Mouse (Mus musculus): ENCODE results near the gene Camk1d. TPM values are rescaled to one million over a fixed set of nuclear protein-coding genes. Genes with fewer than 3 reads are reported as not detected.

The Camk1d gene
- 100 to 1,000 TPM; 118 to 141 TPM for total RNA-seq (2021)
- long read RNA-seq, experiment 1, full-length matches to known transcripts: 1 of 30 reads
- long read RNA-seq, experiment 1, partial matches to known transcripts: 3 of 30 reads
- long read RNA-seq, experiment 1, other reads (novel, unspliced or antisense): 26 of 30 reads
- long read RNA-seq, experiment 2, full-length matches to known transcripts: 5 of 30 reads
- long read RNA-seq, experiment 2, partial matches to known transcripts: 0 of 30 reads
- long read RNA-seq, experiment 2, other reads (novel, unspliced or antisense): 25 of 30 reads

DNA sequence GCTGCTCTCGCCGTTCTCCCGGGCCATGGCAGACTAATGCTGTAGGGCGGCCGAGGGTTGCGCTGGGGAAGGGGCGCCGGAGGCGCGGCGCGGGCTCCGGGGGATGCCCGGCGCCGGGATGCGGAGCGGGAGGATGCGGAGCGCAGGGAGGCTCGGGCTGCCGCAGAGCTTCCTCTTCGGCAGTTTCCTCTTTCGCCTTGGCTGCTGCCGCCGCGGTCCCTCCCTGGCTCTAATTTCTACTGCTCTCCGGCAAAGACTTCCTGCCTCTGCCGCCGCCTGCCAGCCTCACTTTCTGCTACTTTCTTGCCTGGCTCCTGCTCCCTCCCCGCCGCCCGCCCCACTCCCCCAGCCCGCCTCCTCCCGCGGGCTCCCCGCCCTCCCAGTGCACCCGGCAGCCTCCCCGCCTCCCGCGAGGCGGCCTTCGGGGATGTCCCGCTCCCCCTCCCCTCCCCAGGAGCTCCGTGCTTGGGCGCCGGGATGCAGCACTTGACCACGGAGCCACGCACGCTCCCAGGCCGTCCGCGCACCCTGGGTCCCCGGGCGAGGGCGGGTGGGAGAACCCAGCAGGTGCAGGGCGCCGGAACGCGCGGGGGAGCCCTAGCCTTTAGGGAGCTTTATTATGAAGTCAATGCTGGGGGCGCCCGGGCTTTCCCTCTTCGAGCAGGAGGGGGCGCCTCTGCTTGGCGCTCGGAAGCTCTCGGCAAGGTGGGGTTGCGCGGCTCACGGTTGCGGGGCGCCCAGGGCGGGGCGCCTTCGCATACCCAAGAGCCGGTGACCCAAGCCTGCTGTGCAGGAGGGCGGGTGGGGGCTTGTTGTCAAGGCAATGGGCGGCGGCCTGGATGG lies at the start of gene Camk1d:
Gene Camk1d (minus strand): TSS at position 305 of the 843 bp plus-strand sequence.
- DNase-seq (ENCODE audit: low spot score in 2 of 2): peak; percentile 70 to 82

DNA sequence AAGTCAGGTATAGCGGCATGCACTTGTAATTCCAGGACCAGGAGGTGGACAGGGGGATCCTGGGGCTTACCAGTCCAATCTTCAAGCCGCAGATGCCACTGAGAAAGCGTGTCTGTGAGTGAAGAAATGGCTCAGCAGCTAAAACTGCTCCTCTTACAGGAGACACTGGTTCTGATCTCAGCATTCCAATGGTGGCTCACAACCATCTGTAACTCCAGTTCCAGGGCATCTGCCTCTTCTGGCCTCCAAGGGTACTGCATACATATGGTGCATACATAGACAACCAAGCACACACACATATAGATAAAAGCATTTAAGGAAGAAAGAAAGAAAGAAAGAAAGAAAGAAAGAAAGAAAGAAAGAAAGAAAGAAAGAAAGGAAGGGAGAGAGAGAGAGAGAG lies 47.7 kb upstream of the Camk1d start:
- DNase-seq (ENCODE audit: low spot score in 2 of 2): no peak

DNA sequence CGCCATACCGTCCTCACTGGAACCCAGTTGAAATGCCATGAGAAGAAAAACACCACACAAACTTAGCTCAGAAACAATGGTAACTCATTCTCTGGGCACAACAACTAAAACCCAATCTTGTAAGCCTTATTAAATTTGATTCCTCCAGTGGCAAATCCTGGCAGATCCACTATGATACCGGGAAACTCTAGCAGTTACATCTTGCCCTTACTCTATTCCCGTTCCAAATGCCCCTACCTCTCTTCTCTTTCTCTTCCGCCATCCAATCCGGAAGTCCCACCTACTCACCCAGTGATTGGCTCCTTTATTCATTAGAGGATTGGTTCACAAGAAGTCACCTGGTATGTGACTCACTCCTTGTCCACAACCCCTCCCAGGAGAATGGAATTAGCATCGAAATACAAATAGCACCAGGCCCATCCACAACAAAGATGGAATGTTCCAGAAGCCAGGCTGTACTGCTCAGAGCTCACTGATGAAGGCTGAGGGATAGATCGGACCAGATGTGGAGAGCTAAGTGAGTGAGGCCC lies 46.2 kb upstream of the Camk1d start:
- DNase-seq (ENCODE audit: low spot score in 2 of 2): no peak

DNA sequence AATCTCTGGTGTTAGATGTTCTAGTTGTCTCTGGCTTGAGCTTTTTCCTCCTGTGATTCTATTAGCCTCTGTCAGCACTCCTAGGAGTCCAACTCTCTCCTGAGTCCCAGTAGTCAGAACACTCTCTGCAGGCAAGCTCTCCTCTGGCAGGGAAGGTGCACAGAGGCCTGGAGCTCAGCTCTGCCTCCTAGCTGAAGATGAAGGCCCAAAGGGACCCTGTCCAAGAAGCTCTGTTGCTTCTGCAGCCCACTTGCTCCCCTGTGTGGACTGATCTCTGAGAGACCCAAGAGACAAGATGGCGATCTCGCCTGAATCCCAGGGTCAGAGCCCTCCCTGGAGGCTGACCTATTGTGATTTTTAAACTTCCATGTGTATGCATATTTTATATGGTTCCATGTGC lies 44.3 kb upstream of the Camk1d start:
- no peak for DNase-seq (ENCODE audit: low spot score in 2 of 2)

DNA sequence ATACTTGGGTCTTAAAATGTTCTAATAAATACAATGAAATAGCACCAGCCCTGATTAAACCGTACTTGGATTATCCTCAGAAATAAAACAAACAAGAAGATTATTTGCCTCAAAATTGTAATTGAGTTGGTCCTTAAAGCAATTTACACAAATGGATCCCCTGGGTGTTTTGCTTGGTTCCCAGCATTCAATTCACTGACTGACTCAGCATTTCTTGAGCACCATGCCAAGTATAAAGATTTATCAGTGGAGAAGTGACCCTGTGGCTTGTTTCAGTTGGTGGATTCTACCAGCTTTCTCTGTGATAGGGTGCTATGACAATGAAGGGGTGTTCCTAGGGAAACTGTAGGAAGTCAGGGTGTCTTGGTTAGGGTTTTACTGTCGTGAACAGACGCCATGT lies 36.6 kb upstream of the Camk1d start:
- no peak for DNase-seq (ENCODE audit: low spot score in 2 of 2)

DNA sequence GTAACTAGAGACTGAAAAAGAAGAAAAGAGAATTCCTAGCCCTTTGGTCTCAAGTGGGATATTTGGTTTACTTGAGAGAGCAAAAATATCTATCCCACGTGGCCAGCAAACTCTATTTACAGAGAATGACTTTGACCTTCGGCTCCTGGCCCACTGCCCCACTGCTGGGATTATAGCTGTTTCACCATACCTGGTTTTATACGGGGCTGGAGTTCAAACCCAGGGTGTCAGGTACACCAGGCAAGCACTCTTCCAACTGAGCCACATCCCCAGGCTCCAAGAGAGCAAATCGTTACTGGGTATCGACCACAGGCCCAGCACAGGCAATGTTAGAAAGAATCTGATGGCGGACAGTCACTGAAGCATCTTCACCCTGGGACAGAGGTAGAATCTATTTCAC lies 34.9 kb upstream of the Camk1d start:
- DNase-seq (ENCODE audit: low spot score in 2 of 2): no peak

DNA sequence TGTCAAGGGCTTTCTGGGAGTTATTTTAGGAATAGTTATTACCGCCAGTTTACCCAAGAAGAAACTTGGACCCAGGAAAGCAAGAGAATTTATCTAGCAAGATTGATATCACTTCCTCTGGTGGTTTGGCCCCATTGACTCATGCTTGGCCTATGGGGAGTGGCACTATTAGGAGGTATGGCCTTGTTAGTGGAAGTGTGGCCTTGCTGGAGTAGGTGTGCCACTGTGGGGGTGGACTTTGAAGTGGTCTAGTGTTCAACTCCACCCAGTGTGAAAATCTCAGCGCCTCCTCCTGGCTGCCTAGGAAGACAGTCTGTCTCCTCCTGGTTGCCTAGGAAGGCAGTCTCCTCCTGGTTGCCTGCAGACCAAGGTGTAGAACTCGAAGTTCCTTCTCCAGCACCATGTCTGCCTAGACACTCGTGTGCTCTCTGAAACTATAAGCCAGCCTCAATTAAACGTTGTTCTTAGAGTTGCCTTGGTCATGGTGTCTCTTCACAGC lies 33.3 kb upstream of the Camk1d start:
- no peak for DNase-seq (ENCODE audit: low spot score in 2 of 2)

DNA sequence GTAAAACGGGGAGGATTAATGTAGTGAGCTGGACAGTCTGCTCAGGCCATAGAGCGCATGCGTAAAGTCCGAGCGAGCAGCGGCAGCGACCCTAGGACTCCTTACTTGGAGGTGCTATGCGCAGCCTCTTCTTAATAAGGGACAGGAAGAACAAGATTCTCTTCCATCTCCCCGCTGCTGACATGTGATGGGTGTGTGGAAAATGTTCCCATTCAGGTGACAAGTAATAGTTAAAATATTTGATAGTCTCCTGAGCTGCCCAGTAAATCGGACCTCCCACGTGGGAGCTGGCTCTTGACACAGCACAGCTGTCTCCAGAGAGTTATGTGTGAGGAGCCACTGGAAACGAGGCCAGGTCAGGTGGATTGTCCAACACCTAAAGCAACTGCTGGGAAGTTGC lies 32.2 kb upstream of the Camk1d start:
- DNase-seq (ENCODE audit: low spot score in 2 of 2): no peak

DNA sequence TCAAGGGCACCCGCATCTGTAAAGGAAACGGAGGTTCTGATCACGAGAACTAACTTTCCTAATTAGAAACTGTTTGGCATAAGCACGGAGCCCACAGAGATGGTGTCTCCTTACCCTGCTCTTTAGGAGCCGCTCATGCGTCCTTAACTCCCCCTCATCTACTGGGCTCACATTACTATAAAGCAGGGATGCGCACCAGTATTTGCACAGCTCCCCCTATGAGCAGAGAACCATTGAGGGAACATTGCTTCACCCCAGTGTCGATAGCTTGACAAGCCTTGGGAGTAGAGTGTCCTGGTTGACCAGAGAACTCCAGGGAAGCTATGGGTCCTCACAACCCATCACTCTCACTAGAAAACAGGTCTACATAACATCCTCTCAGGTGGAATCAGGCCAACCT lies 29.6 kb upstream of the Camk1d start:
- no peak for DNase-seq (ENCODE audit: low spot score in 2 of 2)

DNA sequence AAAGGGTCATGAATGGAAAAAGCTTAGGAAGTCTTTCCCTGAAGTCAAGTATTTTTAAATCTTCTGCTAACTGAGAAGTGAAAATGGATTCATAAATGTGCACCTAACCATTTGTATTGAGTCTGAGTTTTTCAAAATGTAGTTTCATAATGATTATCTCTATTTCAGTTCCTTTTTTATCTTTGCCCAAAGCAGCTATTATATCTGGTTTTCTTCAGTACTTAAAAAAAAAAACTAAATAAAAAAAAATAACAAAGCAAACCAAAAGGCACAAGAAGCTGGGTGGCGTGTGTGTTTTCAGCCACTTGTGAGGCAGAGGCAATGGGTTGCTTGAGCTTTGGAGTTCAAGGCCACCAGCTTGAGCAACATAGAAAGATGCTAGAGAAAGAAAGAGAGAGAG lies 26.6 kb upstream of the Camk1d start:
- DNase-seq (ENCODE audit: low spot score in 2 of 2): no peak

DNA sequence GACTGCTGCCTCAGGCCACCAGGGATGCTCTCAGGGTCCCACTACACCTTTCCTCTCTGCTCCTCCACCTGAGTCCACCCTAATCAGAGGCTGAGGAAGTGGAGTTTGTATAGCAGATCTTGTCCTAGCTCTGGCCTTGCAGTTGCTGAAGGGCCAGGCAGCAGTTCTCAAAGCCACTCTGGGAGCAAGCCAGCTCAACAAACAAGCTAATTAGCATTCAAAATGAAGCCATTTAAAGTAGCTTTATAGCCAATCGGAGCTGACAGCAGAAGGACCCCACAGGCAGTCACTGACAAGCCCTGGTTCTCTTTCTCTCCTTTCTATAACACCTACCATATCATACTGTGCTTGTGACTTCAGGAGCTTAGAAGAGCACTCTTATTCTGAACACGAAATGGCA lies 21.6 kb upstream of the Camk1d start:
- no peak for DNase-seq (ENCODE audit: low spot score in 2 of 2)

DNA sequence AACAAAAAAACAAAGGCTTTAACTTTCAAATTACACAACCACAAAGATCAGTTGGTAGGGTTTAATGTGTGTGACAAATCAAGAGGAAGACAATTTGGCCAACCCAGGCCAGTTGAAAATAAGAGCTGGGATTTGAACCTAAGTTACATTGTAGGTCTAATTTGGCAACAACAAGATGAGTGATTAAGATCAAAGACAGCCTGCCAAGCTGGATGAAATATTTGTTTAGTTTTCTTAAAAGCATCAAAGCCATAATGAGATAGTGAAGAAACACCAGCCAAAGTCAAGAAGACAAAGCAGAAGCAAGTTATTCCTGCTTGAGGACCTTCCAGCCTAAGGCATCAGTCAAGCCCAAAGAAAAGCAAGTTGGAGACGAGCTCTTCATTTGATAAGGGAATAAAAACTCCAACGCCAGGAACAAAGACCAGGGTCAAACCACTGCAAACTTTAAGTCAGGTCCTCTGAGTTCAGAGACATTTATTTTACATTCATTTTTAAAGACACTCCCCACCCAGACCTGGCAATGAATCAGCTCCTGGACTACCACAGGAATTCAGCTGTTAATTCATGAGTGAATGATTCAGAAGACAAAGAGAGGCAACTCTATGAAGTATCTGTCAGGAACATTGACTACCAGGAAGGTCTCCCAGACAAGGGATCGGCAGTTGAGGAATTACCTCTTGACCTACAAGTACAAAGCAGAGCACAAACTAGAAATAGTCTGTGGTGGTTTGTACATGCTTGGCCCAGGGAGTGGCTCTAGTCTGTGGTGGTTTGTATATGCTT lies 19.2 kb upstream of the Camk1d start:
- no peak for DNase-seq (ENCODE audit: low spot score in 2 of 2)

DNA sequence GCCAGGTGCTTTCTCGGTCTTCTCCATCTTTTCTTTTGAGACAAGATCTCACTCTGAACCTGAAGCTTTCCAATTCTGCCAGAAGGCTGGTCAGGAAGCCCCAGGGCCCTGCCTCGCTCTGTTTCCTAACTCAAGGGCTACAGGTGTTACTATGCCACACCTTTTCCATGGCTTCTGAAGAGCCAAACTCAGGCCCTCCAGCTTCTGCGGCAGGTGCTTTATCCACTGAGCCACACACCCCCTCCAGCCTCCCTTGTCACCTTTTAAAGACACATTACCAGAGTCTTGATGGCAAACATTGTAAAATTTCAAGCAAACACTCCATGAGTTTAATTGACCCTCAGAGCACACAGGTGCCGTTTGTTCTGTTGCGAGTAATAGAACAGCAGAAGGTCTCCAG lies 17.7 kb upstream of the Camk1d start:
- DNase-seq (ENCODE audit: low spot score in 2 of 2): no peak

DNA sequence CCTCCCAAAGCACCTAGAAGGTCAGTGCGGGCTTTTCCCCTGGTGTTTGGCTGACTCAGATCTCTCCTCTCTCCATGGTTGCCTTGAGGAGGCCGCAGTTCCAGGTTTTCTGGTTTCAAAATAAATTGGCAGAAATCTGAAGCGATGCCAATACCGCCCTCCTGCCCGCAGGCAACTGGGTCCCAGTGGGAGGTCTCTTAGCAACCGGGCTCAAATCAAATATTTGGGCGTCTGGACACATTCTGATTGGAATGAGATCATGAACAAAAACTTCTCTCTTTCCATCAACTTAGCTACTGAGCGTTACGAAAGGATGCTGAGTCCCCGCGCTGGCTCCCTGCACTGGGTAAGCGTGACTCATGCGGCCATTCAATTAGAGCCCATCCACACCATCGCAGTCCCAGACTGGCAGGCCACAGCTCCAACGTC lies 16.1 kb upstream of the Camk1d start:
- DNase-seq (ENCODE audit: low spot score in 2 of 2): peak; percentile 39 to 50

DNA sequence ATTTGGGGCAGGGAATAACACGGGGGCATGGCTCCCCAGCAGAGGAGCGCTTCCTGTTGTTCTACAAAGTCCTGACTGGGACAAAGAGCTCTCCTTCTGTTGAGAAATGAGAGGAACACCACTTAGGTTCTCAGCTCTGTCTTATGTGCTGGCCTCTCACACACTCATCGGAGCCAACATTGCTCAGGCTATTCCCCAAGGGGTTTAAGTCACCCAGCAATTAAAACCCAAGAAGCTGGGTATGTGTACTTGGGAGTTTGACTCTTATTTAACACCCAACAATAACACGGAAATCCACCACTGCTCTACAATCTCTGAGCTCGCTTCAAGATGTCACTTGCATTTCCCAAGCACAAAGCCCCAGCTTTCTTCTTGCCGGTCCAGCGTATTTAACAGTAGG lies 15.6 kb upstream of the Camk1d start:
- no peak for DNase-seq (ENCODE audit: low spot score in 2 of 2)

DNA sequence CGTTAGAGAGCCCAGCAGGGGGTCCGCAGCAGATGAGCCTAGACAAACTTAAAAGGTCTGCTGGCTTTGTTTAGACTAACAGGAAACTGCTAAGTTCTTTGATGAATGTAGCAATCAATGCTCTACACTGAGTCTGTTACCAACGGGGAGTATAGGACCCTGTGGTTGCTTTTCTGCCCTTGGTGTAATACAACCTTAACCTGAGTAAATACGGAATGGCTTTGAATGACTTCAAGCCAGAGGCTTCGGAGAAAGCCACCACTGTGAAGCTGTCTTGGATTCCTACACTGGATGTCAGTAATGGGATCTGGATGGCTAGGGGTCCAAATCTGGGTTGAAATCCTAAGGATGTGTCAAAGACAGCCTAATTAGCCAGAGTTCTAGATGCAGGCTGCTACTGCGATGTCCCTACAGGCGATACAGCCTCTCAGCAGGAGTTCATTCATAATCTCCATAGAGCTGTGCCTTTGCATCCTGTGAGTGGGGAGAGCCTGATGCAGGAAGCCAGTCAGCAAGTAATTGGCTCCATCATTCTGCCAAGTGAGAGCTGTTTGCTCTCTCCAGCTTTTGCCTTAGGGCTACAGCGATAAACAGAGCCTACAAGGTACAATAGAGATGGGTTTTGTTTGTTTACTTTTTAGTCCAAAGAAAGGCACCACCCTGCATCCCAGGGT lies 10.8 kb upstream of the Camk1d start:
- no peak for DNase-seq (ENCODE audit: low spot score in 2 of 2)

DNA sequence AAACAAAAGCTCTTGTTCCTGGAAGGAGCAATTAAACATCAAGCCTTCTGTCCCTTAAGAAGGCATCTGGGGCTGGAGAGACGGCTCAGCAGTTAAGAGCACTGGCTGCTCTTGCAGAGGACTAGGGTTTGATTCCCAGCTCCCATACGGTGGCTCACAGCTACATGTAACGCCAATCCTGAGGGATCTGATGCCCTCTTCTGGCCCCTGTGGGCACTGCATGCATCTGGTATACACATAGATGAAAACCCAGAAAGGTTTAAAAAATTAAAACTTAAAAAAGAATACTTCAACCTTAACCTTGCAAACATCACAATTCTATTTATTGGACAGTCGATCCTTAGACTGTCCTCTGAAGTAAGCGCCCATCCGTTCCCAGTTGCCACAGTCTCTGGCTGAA lies 3.4 kb upstream of the Camk1d start:
- DNase-seq (ENCODE audit: low spot score in 2 of 2): no peak

DNA sequence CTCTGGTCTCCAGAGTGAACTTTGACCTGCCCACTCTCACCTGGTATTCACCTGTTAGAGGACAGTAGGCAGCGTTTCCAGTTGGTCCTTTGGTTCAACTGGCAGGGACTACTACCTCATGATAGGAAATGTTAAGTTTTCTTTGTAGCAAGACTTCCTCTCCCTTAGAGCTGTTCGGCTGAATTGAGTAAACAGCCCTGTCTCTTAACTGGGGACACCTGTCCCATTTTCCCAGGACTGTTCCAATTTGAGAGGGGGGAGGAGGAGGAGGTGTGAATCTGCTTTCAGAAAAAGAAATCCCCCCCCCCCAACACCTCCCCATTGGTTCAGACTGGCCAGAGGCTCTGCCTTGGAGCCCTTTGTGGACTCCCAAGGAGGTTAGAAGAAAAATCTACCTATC lies 1.2 kb upstream of the Camk1d start:
- DNase-seq (ENCODE audit: low spot score in 2 of 2): peak; percentile 28 to 31

DNA sequence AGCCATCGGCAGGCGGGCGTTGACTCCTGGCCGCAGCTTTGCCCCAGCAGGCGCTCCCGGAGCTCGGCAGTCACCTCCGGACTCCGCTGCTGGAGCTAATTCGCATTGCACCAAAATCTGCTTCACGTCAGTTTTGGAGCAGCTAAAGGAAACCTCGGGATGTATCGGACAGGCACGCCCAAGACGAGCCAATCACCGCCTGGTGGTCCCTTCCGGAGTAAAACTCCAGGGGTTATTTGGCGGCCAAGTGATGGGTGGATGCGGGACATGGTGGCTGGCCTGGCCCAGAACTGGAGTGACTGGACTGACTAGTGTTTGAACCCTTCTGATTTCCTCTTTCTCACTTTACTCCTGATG lies 717 bp upstream of the Camk1d start:
- DNase-seq (ENCODE audit: low spot score in 2 of 2): no peak

DNA sequence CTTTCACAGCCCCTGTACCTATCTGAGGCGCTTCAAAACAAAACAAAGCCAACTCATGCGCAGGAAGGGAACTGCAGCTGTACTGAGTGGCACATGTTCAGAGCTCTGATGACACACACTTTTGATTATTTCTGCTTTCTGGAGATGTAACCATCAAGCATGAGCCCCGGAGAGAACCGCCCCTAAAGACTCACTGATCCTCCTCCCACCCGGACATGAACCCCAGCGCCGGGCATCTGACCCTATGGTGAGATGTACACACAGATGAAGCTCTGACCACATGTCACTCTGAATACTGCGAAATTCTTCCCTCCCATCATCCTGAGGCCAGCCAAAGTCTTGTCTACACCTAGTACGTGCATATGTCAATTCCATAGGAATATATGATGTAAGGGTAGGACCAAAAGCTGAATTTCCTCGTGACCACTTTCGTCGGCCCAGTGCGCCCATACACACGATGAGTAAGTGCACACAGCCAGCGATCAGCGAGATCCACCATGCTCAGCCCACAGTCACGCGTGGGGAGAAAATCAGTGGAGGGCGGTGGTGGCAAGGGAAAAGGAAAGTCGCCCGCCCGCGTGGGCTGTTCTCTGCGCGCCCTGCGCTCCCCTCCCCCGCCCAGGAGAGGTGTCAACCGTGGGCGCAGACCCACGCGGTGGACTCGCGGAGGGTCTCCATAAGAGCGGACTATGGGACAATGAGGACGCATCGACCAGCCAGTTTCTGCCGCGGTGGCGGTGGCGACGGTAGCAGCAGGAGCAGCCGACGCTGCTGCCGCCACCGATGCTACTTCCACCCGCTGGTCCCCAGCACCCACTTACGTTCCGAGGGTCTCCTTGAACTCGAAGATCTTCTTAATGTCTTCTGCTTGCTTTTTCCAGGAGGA lies 747 bp downstream of the Camk1d start:
- peak; percentile 39 to 62 for DNase-seq (ENCODE audit: low spot score in 2 of 2)
